Mouse (Mus musculus) regulatory T cell (primary cell): Measurements from ENCODE around the gene Sik3.

Experiments
- in situ Hi-C: fragments of 300-600 bp; cut with MboI, MseI; formaldehyde crosslinking; loops from one replicate; pipeline ENCODE4 v1.15.1; 2025; ENCODE audit warnings: high pct_unique_total_duplicates

Gene Sik3

DNA sequence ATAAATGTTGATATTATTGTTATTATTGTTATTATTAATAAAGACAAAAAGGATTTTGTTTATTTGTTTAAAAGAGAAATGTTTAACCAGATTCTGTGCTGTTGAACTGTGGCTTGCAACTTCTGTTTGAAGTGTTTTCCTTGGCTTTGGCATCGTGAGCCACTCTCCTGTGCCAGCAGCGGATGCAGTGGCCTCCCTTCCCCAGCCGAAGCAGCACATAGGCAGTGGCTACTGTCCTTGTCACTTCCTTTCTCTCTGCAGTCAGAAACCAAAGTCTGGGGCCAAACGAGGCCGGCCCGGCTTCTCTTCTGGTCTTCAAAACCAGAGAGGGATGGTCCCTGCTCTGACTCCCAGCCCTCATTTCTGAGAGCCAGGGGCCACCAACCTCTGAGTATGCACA is 210.5 kb downstream of the Sik3 start:
- in situ Hi-C loops = no loop called here

DNA sequence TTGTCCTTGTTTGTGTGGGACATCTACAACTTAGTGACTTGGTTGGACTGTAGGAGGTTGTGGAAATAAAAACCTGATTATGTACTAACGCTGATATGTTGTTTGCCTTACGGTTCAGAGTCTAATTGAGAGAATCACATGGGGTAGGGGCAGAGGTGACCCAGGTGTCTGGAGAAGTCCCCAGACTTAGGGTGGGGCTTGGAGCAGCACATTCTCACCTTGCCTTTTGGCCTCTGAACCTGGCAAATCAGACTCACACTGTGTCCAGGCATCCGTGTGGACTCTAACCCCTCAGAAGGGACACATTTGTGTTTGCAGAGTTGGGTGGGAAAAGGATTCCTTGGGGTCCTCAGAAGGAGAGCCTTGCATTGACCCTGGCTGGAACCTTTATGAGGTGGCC is 211.5 kb downstream of the Sik3 start:
- in situ Hi-C loops = no loop called here

DNA sequence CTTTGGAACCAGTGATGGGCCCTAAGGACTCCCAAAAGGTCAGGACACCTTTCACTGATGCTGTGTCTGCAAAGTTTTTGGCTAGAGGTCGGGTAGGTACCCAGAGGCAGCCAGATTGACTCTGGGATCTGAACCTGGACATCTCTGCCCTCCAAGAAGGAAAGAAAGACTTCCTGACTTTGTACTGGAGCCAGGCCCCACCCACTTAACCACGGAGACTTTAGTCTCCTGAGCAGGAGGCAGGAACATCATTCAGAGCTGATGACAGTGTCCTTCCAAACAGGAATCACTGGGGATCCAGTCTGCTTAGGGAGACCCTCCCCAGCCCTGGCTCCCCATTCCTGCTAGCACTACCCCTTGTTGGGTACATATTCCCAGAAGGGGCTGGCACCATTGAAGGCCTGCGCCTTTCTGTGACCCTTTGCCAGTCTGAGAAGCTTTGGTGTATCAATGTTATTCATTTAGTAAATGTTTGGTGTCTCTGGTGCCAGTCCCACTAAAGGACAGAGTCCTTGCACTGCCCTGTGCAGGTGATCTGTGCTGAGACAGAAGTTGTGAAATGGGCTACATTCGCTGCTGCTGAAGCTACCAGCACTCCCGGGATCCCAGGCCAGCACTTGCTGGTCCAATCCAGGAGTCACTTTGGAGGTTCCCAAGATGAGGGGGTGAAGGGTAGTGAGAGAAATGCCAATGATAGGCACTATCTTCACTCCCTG is 212.5 kb downstream of the Sik3 start:
- in situ Hi-C loops = no loop called here

DNA sequence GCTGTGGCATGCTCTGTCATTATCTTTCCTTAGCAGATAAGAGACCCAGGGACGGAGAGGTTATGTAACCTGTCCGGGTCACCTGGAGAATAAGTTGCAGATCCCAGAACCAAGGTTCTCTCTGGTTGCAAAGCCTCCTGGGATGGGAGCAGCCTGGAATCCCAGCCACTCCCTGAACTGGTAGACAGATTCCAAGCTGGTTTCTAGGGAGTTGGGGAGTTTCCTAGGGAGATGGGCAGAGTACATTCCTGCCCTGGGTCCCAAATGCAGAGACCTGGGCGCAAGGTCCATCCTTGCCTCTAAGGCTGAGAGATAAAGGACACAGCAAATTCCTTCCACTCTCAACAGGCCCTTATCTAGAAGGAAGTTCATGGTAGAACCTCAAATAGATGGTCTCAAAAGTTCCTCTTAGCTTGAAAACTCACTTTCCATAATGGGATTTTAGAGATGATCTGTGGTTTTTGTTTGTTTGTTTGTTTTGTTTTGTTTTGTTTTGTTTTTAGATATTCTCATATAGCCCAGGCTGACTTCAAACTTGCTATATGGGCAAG is 214.5 kb downstream of the Sik3 start:
- in situ Hi-C loops = no loop called here

DNA sequence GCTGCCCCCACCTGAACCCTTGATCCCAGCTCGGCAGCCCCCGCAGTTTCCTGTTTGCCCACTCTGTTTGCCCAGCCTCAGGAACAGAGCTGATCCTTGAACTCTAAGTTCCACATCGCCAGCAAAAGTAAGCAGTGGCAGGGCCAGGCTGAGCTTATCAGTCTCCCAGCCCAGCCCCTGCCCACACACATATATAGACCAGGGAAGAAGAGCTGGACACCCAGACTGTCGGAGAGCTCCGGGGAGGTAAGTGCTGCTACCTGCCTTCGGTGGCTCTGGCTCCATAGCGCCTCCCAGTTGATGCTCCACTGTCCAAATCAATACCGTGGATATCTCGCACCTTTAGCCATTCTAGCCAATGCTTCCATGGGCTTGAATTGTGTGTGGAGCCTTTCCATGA is 215.9 kb downstream of the Sik3 start, which contains the start of gene Apoa1:
TSS of gene Apoa1 (plus strand) at position 90 of the 400 bp plus-strand sequence.
- in situ Hi-C loops = no loop called here

DNA sequence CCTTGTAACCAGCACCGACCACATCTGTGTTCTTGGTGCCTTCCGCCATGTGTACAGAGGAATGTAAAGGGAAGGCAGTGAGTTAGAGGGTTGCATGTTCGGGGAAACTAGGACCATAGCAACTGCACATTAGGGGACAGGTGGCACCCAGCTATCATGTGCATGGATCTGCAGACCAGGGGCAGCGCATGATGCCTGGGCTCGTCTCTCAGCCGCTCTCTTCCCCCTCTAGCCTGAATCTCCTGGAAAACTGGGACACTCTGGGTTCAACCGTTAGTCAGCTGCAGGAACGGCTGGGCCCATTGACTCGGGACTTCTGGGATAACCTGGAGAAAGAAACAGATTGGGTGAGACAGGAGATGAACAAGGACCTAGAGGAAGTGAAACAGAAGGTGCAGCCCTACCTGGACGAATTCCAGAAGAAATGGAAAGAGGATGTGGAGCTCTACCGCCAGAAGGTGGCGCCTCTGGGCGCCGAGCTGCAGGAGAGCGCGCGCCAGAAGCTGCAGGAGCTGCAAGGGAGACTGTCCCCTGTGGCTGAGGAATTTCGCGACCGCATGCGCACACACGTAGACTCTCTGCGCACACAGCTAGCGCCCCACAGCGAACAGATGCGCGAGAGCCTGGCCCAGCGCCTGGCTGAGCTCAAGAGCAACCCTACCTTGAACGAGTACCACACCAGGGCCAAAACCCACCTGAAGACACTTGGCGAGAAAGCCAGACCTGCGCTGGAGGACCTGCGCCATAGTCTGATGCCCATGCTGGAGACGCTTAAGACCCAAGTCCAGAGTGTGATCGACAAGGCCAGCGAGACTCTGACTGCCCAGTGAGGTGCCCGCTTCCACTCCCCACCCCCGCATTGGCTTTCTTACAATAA is 217.2 kb downstream of the Sik3 start:
- in situ Hi-C loops = no loop called here

DNA sequence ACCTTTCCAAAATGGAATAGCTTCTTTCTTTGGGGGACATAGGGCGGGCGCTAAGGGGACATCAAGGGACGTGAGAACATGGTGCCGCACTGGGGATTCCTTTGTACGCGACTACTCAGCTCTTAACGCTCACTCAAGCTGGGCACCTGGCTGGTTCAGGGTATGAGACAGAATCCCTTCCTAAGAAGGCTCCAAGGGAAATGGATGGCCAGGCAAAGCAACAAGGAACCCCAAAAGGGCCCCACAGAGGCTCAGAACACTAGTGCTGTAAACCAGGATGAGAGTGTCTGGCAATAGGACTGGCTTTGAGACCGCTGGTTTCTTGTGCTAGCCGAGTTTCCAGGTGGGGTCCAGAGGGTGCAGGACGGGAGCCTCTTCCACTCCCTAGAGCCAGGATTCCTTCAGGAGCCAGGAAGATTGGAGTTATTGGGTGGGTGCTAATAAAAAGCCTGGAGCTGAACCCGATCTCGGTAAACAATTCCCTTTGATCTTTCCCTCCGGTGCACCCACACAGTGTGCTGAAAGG is 217.9 kb downstream of the Sik3 start:
- in situ Hi-C loops = no loop called here

DNA sequence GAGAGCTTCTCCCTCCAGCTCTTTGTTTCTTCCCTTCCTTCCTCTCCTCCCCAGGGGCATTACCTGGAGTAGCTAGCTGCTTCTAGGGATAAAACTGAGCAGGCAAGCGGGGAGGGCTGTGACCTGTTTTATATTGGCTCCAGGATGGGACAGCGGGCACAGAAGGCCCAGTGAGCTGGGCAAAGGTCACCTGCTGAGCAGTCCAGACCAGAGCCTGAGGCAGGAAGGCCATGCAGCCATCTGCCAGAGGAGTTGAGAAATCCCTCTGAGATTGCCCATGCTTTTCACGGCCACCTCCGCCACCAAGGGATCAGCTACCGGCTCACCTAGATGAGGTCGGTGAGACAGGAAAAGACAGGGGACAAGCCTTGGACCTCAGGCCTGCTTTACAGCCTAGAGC is 222.6 kb downstream of the Sik3 start:
- in situ Hi-C loops = no loop called here

DNA sequence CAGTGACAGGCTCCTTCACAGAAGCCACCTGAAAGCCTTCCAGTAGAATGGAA is 222.8 kb downstream of the Sik3 start, which contains the start of gene Apoc3:
TSS of gene Apoc3 (minus strand) at position 41 of the 53 bp plus-strand sequence.
- in situ Hi-C loops = no loop called here

DNA sequence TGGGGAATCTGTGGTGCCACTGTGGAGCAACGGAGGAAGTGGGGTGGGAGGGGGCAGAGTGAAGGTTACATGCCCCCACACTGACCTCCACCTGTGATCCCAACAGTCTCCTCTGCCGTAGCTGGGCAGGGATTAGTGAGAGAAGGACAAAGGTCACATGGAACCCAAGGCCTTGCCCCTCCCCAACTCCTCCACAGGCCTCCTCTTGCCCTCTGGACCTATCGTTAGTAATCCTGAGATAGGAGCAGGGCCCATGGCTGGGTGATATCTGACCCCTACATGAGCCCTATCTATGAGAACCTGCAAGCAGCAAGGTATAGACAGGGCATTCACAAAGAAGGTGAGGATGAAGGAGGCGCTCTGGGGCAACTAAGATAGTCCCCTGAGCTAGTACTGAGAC is 223.0 kb downstream of the Sik3 start:
- in situ Hi-C loops = no loop called here

DNA sequence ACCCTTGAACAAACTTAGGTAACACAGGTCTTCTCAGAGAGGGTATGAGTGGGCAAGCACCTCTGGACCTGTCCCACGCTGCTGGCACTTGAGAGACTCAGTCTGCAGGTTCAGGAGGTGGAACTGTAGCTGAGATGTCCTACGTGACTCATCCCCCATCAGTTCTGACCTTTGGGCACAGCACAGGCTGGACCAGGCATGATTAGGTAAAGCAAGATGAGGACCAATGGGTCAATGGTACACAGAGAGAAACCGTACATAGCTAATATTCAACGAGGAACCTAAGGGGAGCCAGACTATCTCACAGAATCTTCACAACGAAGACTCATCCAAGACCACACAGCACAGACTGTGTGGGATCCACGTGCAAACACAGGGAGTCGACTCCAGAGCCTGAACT is 226.2 kb downstream of the Sik3 start:
- in situ Hi-C loops = no loop called here

DNA sequence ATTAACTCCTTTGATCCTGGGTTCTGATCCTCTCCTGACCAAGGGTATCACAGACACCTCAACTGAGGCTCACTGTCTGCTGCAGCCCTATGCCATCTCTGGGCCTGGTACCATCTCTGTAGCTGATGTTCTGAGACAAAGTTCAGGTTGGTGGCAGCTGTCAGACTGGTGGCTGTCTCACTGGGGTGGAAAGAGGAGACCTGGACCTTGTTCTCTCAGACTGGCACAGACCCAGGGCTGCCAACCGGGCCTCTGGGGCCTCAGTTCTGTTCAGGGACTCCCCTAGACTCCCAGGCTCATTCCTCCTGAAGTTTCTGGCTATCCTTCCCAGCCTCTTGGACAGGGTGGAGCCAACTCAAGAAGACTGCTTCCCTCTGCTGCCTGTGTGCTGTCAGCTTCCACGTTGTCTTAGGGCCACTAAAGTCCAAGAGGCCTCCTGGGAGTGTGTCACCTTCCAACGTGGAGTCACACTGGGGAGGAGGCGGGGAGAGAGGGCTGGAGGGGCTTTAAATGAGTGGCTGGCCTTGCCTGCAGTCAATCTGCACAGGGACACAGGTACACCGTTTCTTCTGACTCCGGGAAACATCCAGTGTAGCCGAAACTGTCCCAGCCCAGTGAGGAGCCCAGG is 228.0 kb downstream of the Sik3 start, which contains the start of gene Apoa4:
TSS of gene Apoa4 (plus strand) at position 171 of the 628 bp plus-strand sequence.
- in situ Hi-C loops = no loop called here

DNA sequence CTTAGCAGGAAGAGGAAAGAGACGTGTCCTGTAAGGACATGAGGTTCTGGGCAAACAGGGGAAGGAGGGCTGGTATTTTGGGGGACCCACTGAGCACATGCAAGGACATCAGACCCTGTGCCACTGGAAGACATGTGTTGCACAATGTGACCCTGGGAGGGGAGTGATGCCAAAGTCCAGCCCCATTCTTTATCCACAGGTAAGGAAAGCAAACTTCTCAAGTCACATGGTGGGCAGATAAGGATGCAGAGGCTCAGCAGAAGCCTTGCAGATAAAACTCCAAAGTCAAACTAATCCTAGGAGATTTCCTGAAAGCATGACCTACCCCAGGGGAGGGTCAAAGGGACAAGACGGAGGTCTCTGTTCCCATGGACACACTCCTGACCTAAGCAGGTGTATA is 229.2 kb downstream of the Sik3 start:
- in situ Hi-C loops = no loop called here

DNA sequence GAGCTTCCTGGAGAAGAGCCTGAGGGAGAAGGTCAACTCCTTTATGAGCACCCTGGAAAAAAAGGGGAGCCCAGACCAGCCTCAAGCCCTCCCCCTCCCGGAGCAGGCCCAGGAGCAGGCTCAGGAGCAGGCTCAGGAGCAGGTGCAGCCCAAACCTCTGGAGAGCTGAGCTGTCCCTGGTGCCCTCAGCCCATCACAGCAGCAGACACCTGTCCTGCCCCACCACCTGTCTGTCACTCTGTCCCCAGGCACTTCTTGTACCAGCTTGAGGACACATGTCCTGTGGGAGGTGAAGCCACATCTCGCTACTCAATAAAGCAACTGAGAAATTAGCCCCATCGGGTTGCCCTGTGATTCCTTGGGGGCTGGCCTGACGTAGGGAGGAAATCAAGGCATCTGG is 230.5 kb downstream of the Sik3 start:
- in situ Hi-C loops = no loop called here

DNA sequence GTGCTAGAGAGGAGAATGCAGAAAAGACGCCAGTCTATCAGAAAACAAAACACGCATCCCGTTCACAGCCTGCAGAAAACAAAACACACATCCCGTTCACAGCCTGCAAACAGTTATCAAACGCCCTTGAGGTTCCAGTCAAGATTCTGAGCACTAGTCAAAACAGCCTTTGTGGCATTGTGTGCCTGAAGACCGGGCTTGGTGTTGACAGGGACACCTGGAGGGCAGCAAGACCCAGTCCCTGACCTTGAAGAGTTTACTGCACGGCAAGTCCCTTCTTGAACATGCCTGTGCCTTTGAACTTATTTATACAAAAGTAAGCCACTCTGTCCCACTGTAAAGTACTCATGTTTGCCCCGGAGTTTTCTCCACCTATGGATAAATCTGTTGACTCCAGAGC is 231.0 kb downstream of the Sik3 start:
- in situ Hi-C loops = no loop called here

DNA sequence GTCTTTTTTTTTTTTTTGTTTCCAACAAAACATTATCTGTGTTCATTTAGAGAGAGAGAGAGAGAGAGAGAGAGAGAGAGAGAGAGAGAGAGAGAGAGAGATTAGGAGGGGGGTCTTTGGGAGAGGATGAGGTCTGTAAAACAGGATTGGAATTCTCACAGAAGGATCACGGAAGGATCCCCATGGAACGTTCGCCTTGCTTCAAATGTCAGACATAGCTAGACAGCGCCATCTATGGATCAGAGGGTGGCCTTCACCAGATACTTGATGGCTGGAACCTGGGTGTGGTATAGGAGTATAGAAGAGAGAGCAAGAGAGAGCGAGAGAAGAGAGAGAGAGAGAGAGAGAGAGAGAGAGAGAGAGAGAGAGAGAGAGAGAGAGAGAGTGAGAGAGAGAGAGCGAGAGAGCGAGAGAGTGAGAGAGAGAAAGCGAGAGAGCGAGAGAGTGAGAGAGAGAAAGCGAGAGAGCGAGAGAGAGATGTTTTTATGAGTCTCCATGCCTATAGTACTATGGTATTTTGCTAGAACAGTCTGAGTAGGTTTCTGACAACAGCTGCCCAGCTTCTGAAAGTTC is 234.2 kb downstream of the Sik3 start:
- in situ Hi-C loops = no loop called here

DNA sequence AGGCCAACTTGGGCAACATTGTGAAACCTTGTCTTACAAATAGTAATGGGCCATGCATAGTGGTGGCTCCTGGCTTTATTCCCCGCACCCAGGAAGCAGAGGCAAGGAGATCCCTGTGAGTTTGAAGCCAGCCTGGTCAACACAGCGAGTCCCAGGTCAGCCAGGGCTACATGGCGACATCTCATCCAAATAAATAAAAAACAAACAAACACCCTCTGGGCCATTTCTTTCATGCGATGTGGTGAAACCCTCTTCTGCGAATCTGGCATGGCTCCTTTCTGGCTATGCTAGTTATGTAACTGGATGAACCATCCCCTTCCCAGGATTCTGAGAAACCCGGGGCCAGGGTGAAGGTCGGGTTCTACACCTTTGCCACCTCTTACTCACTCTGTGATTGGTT is 243.6 kb downstream of the Sik3 start:
- in situ Hi-C loops = no loop called here

DNA sequence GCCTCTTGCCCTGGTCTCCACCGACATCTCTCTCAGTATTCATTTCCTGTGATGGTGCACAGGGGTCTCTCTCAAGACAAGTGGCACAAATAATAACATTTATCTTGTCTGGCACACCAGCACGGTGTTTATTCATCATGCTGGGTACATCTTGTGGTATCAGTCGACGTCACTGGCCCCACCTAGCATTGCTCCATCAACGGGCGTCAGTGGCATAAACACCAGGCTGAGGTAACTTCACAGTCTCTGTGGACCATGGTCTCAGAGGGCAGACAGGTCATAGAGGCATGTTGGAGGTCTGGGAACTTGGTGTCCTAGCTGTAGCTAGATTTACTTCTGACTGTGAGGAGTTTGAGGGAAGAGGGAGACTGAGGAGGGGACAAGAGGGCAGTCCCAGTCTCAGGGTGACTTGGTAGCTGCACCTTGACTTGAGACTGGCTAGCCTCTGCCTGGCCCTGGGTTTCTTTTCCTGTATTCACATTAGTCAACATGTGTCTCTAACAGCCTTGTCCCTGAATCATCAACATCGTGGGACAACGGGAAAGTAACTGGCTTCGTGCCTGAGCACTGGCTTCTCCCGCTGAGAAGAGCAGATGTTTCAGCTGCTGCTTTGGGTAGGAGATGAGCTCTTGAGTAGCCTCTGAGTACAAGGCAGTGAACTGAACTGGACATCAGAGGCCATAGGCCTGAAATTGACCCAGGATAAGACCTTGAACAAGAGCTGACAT is 244.2 kb downstream of the Sik3 start:
- in situ Hi-C loops = no loop called here

DNA sequence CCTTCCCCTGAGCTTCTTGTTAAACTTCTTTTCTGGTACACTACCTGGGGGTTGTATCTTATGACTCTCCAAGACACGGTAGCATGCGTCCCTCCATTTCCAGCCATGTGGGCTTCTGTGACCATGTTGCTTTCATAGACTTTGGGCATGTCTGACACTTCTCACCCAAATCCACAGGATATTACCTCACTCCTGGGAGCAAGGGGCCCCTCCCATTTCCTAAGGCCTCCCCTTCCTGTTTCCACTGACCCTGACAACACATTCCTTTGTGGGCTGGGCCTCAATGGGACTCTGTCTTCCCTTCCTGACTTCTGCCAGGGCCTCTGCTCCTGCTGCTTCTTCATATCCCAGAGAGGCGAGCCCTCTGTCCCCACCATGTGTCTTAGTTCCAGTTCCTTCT is 244.9 kb downstream of the Sik3 start:
- in situ Hi-C loops = no loop called here

DNA sequence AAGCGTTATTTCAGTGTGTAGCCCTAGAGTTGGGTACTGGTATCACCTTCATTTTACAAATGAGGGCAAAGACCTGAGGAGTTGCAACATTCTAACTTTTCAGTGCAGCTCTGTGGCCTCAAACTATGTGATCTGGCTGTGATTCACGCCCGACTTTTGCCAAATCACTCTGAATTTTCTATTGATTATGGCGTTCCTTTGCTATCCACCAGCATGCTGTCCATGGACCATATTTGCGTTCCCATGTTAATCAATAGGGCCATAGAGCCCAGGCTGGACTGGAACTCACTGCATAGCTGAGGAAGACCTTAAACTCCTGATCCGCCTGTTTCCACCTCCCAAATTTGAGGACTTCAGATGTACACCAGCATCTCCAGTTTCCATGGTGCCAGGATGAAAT is 246.5 kb downstream of the Sik3 start:
- in situ Hi-C loops = no loop called here

DNA sequence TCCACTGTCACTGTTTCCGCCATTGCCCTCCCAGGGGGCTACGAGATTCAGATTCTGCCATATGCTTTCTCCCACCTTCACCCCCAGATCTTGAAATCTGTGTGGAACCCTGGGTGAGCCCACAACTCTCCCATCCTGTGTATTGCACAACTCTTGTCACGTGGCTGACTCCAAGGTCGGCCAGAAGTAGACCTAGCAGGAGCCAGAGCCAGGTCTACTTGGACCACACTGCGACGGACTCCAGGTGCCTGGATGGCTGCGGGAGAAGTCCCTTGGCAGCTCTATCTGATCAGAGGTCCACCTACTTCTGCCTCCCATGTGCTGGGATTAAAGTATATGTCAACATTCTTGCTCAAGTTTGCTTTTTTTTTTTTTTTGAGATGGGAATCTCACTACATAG is 248.5 kb downstream of the Sik3 start:
- in situ Hi-C loops = no loop called here
